Mouse (Mus musculus) brain, embryonic 14.5 days (tissue): ENCODE data around the gene Maff. TPM values are rescaled to one million over a fixed set of nuclear protein-coding genes. Genes with fewer than 3 reads are reported as not detected.

ENCODE experiments used
- DNase-seq: peaks from one replicate; pipeline ENCODE4 v3.0.0-alpha.2; 2011; ENCODE audit warnings: low read depth
- CTCF ChIP-seq: fragments of 200-500 bp; IDR thresholded peaks from 2 replicates; pipeline ENCODE4 v1.5.1; 2012; ENCODE audit warnings: inconsistent platforms, mild to moderate bottlenecking, moderate library complexity, borderline replicate concordance; ENCODE audit not compliant: insufficient read depth, insufficient read length; ENCODE audit errors: extremely low read depth
- POLR2A ChIP-seq: fragments of 200-500 bp; IDR thresholded peaks from 2 replicates; pipeline ENCODE4 v1.6.1; 2012; ENCODE audit warnings: mild to moderate bottlenecking, inconsistent platforms, borderline replicate concordance; ENCODE audit not compliant: poor library complexity, insufficient read depth, insufficient read length, severe bottlenecking; ENCODE audit errors: extremely low read depth
- polyA plus RNA-seq: library from polyadenylated mRNA; depleted of rRNA; stranded (reverse); fragments of >200 nt; gene quantifications from 2 replicates; pipeline ENCODE4 v1.2.3, GENCODE M21; 2012; rRNA removed

The Maff gene
- polyA plus RNA-seq, 1 experiment = 2.6 TPM

DNA sequence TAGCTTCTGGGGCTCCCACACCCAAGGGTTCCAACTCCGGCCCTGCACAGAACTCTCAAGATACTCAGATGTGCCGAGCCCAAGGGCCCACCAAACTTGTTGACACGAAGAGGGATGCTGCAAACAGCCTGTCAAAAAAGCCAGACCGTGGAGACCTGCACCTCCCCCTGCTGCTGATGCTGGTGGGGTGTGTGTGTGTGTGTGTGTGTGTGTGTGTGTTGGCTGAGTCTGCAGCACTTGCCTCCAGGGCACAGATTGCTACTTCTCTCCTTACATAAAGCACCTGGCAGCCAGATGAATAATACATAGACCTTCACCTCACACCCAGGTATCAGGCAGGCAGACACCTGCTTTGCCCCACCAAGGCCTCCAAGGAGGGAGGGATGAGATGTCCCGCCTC, 55.8 kb downstream of the Maff start:
- DNase-seq = peak; percentile 37
- TF ChIP-seq CTCF (no peak), POLR2A (no peak)

DNA sequence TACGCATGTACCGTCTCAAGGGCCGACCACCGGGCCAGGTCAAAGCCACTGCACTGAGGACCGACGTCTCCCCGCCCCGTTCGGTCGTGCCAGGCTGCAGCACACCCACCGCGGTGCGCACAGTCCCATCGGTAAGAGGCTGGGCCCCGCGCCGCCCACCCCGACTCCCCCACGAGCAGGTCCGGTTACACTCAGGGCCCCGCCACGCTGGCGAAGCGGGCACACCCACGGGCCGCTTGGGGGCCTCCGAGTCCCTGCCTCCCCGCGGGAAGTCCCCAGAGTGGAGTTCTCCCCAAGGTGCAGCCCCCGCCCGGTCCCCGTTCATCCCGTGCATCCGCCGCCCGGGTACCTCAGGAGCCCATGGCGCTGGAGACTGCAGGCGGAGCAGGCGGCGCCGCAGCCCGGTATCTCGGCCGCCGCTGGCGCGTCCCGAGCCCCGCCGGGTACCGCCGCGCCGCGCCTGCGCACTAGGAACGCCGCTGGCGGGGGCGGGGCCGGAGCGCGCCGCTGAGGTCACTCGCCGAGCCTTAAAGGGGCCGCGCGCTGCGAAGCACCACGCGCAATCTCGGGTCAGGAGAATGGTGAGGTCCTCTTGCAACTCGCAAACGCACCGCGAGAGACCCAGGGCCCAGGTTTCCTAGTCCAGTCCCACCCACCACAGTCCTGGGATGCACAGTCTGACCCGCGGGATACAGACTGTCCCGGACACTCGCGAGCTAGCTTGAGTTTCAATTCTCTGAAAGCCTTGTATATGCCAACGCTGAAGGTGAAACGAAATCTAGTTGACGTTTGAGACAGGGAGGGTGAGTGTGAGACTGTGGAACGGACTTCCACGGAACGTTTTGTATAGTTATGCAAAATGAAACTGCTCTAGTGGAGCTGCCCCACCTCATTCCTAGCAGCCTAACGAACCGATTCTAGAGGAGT, 56.7 kb downstream of the Maff start, which contains the start of gene Tmem184b:
Gene Tmem184b (minus strand): TSS at position 734 of the 927 bp plus-strand sequence.
- TF ChIP-seq POLR2A (peak; percentile 97), CTCF (no peak)
- peak; percentile 92 for DNase-seq

DNA sequence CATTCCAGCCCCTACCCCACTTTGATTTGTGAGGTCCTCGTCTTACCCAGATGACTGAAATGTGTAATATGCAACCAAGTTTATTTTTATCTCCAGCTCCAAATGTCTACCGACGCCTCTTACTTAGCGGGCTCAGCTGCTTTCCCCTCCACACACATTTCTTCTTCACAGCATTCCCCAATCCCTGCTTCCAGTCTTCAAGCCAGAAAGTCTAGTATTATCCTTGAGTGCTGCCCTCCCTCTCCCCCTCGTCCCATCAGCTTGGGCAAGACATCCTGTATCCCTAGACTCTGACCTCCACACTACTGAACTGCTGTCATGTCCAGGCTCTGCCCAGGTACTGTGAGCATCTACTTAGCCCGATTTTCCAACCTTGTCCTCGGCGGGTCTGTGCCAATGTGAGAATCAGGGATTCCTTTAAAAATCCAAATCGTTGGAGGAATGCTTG, 57.4 kb downstream of the Maff start:
- DNase-seq = no peak

DNA sequence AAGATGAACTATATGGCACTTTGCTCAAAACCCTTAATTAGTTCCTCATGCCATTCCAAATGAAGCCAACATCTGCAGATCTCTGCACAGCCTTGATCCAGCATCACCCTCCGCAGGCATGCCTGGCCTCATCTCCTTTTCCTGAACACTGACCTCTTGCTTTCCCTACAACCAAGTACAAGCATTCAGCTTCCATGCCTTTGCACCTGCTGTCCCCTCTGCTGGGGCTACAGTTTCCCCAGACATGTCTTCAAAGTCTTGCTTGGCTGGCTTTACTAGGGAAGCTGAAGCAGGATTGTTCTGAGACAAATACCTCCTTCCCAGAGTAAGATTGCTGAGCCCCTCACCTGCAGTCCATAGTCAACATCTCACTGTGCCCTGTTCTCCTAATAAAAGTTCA, 57.9 kb downstream of the Maff start:
- no peak for DNase-seq
- TF ChIP-seq CTCF (no peak), POLR2A (no peak)

More for the DNA sequence above, 57.4 kb downstream of the Maff start:
- TF ChIP-seq CTCF (no peak), POLR2A (no peak)

DNA sequence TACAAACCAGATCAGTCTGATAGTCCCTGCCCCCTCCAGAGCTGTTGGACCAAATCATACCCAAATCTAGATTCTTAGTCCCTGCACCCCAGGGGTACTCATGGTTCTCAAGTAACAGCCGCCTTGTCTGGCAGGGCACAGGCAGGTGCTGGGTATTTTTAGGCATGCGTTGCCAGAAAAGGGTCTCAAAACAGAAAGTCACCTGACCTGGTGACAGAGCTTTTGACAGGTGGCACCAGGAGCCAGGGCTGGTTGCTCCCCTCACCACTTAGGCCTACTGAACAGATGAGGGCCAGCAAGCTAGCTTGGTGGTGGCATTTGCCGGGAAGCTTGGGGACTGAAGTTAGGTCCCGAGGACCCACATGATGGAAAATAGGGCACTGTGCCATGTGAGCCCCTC, 60.1 kb downstream of the Maff start:
- no peak for TF ChIP-seq CTCF
- no peak for TF ChIP-seq POLR2A
- no peak for DNase-seq

Other genes starting within 250 kb of the Maff start
- gene Micall1, start 237.7 kb upstream of the Maff start, polyA plus RNA-seq = 22.8 and 35.7 TPM in 2 replicates
- 143 and 166 TPM in 2 replicates for gene Polr2f, start 205.6 kb upstream of the Maff start, polyA plus RNA-seq
- 14.4 and 15.9 TPM in 2 replicates for gene 1700088E04Rik, start 205.4 kb upstream of the Maff start, polyA plus RNA-seq
- gene Sox10, start 181.4 kb upstream of the Maff start, polyA plus RNA-seq = 5.6 and 11.3 TPM in 2 replicates
- gene Pick1, start 117.4 kb upstream of the Maff start, polyA plus RNA-seq = 102 and 109 TPM in 2 replicates
- gene Gm49486, start 117.2 kb upstream of the Maff start, polyA plus RNA-seq = 1.9 and 2.5 TPM in 2 replicates
- gene Slc16a8, start 91.9 kb upstream of the Maff start, polyA plus RNA-seq = 0.37 and 0.50 TPM in 2 replicates
- gene Baiap2l2, start 61.1 kb upstream of the Maff start, polyA plus RNA-seq = 1.8 and 2.9 TPM in 2 replicates
- gene Pla2g6, start 18.2 kb upstream of the Maff start, polyA plus RNA-seq = 98.9 and 153 TPM in 2 replicates
- 52.3 and 70.7 TPM in 2 replicates for gene Tmem184b, start 56.9 kb downstream of the Maff start, polyA plus RNA-seq
- 403 and 452 TPM in 2 replicates for gene Csnk1e, start 108.9 kb downstream of the Maff start, polyA plus RNA-seq
- 0.30 and 0.68 TPM in 2 replicates for gene Kcnj4, start 158.6 kb downstream of the Maff start, polyA plus RNA-seq
- gene Kdelr3, start 169.8 kb downstream of the Maff start, polyA plus RNA-seq = 8.7 and 11.3 TPM in 2 replicates
- 721 and 963 TPM in 2 replicates for gene Ddx17, start 200.1 kb downstream of the Maff start, polyA plus RNA-seq